Mouse (Mus musculus) thymus, adult 2 months (tissue): ENCODE data around the gene Gbf1.

ENCODE experiments used
- CTCF ChIP-seq: fragments of 200-500 bp; IDR thresholded peaks from 2 replicates; pipeline ENCODE4 v1.5.1; 2012; ENCODE audit warnings: mild to moderate bottlenecking, control low read depth, low read length, moderate library complexity, borderline replicate concordance; ENCODE audit not compliant: control insufficient read depth, poor library complexity, insufficient read depth; ENCODE audit errors: extremely low read depth
- POLR2A ChIP-seq: fragments of 200-500 bp; IDR thresholded peaks from 2 replicates; pipeline ENCODE4 v1.6.1; 2012; ENCODE audit warnings: mild to moderate bottlenecking, low read length, control low read depth, moderate library complexity; ENCODE audit not compliant: control insufficient read depth, poor library complexity, insufficient read depth; ENCODE audit errors: extremely low read depth

DNA sequence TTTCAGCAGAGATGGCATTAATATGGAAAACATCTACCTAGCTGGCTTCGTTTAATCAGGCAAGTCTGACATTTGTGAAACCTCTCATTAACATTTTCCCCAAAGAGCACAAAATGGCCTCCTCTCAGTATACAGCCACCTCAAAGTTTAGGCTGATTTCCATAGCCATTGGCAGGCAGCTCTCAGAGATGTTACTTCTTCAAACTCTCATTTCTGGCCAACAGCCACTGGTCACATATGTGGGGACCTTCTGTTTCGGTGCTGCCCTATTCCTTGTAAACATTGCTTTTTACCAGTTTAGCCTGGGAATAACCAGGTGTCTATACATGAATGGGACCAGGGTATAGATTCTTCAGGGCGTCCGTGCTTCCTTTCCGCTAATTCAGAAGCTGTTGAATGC, 67.8 kb downstream of the Gbf1 start:
- TF ChIP-seq POLR2A = no peak
- no peak for TF ChIP-seq CTCF
